Mouse (Mus musculus) forebrain, postnatal 0 days (tissue): ENCODE measurements at regions not wholly inside any gene's neighbourhood (a gene's known extent, or its start where the extent isn't known, plus 50 kb on each side); places are given as distances from the start of the nearest gene placed in this dataset.

Experiments
- ATAC-seq: fragments of 200-750 bp; cut with Nextera tagmentation; 2 replicates; pipeline ENCODE4 v1.8.0; 2017; ENCODE audit warnings: mild to moderate bottlenecking, moderate library complexity
- DNase-seq: peaks from one replicate; pipeline ENCODE4 v3.0.0-alpha.2; 2015
- H3K27ac ChIP-seq: fragments of 300-500 bp; sonication (generic); 2 replicates; pipeline ENCODE4 v1.5.1; 2014; ENCODE audit warnings: low read depth, mild to moderate bottlenecking, antibody characterized with exemption, low read length, moderate library complexity, mixed read lengths
- H3K27me3 ChIP-seq: fragments of 300-500 bp; sonication (generic); 2 replicates; pipeline ENCODE4 v1.6.1; 2014; ENCODE audit warnings: mild to moderate bottlenecking, low read length, mixed read lengths; ENCODE audit not compliant: insufficient read depth
- H3K36me3 ChIP-seq: fragments of 300-500 bp; sonication (generic); 2 replicates; pipeline ENCODE4 v1.6.1; 2014; ENCODE audit warnings: mild to moderate bottlenecking, moderate library complexity; ENCODE audit not compliant: insufficient read depth
- H3K4me1 ChIP-seq: fragments of 300-500 bp; sonication (generic); 2 replicates; pipeline ENCODE4 v1.6.1; 2014; ENCODE audit warnings: antibody characterized with exemption; ENCODE audit not compliant: insufficient read depth
- H3K4me2 ChIP-seq: fragments of 300-500 bp; sonication (generic); 2 replicates; pipeline ENCODE4 v1.6.1; 2014; ENCODE audit warnings: low read depth, mild to moderate bottlenecking, moderate library complexity
- H3K4me3 ChIP-seq: fragments of 300-500 bp; sonication (generic); 2 replicates; pipeline ENCODE4 v1.5.1; 2014; ENCODE audit warnings: low read depth, low read length, mixed read lengths
- H3K9ac ChIP-seq: fragments of 300-500 bp; sonication (generic); 2 replicates; pipeline ENCODE4 v1.6.1; 2014; ENCODE audit warnings: mild to moderate bottlenecking
- H3K9me3 ChIP-seq: fragments of 300-500 bp; sonication (generic); 2 replicates; pipeline ENCODE4 v1.6.1; 2016; ENCODE audit warnings: low read length
- CTCF ChIP-seq: sonication (generic); IDR thresholded peaks from 2 replicates; pipeline ENCODE4 v1.5.1; 2016; ENCODE audit warnings: antibody characterized with exemption, control low read depth, low read depth
- WGBS: fragments of 180-500 bp; shearing (Covaris S2); extraction: QIAGEN DNeasy Blood & Tissue Kit; methylation state at CpG from one replicate; pipeline ENCODE4 v1.1.7; 2014; 5-methylcytosine and 5-hydroxymethylcytosine counted together

DNA sequence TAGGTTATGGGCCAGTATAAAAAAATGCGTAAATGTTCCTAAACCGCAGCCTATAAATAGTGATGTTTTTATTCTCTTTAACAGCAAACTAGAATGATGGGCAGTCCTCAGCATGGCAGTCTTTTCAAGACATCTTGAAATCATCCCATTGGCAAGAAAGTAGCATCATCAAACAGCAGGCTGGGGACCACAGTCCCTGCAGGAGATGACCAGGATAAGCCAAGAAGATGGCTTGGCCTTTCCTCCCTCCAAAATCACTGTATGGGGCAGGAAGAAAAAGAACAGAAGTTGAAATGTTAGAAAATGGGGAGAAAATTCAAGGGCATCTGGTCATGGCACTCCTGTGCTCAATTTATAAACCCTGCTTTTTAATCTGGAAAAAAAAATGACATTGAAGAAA lies 93.0 kb upstream of the Plxna2 start:
- Histone ChIP-seq H3K4me1 (no peaks in the 10 kb centered on the region), H3K36me3 (no peaks in the 10 kb centered on the region), H3K4me3 (no peak overlapping the region), H3K27ac (no peak overlapping the region), H3K9ac (no peak overlapping the region), H3K9me3 (no peaks in the 10 kb centered on the region), H3K27me3 (no peaks in the 10 kb centered on the region), H3K4me2 (no peak overlapping the region)
- 96% methylated on average over 2 of the region's 2 CpGs for WGBS
- TF ChIP-seq CTCF: no peak
- ATAC-seq (no peak), DNase-seq (no peak)

DNA sequence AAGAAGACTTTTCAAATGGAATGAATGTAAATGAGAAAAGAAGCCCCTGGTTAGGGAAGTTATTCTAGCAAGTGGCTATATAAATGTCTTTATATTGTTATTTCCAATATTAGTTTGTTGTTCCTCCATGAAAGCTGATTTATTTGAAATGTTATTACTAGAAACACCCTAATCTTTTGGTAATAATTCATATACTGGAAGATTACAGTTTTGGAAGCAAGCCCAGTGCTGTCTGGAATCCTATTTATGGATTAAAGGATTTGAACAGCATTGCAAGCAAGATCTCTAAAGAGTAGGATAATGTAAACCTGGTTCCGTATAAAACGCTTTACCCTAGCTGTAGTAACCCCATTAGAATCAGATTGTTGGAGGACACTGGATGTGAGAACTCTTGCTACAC lies 96.8 kb upstream of the Plxna2 start:
- ATAC-seq (no peak), DNase-seq (no peak)
- TF ChIP-seq CTCF: no peak
- no peak overlapping the region for H3K27ac ChIP-seq
- no peaks in the 10 kb centered on the region for H3K4me1 ChIP-seq
- no peaks in the 10 kb centered on the region for H3K9me3 ChIP-seq
- 69% methylated on average over 2 of the region's 2 CpGs for WGBS
- H3K4me2 ChIP-seq: no peak overlapping the region
- no peaks in the 10 kb centered on the region for H3K36me3 ChIP-seq
- no peak overlapping the region for H3K9ac ChIP-seq
- H3K4me3 ChIP-seq: no peak overlapping the region
- H3K27me3 ChIP-seq: no peaks in the 10 kb centered on the region

DNA sequence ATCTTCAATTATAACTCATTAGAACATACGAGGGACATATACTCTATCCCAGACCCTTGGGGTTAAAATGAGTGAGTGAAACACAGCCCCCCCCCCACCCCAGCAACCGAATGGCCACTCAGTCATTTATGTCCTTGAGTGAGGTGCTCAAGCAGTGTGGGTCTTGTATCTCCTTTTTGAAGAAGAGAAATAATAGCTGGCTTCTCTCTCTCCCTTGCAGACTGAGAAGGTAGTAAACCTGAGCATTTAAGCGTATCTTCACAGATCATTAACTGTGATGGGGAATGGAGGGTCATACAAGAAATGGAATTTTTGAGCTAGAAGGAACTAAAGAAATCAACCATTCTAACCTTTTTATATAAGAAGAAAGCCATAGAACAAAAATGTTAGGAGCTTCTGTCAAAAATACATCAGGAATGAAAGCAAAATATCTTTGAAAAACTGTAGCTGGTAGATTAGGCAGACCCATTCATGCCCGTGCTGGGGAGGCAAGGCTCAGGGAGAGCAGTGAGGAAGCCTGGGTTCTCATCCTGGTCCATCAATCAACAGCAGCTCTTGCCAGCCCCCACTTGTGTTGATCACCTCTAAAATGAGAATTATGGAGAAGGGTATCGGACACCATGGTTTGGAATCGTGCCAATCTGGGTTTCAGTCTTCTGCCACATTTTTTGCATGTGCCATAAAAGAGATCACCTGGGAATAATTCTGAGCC lies 98.4 kb upstream of the Plxna2 start:
- WGBS: 77% methylated on average over 6 of the region's 6 CpGs
- ATAC-seq (no peak), DNase-seq (no peak)
- Histone ChIP-seq H3K27me3 (no peaks in the 10 kb centered on the region), H3K9me3 (no peaks in the 10 kb centered on the region), H3K4me1 (no peaks in the 10 kb centered on the region), H3K4me2 (no peak overlapping the region), H3K9ac (no peak overlapping the region), H3K27ac (no peak overlapping the region), H3K36me3 (no peaks in the 10 kb centered on the region), H3K4me3 (no peak overlapping the region)
- TF ChIP-seq CTCF: no peak

DNA sequence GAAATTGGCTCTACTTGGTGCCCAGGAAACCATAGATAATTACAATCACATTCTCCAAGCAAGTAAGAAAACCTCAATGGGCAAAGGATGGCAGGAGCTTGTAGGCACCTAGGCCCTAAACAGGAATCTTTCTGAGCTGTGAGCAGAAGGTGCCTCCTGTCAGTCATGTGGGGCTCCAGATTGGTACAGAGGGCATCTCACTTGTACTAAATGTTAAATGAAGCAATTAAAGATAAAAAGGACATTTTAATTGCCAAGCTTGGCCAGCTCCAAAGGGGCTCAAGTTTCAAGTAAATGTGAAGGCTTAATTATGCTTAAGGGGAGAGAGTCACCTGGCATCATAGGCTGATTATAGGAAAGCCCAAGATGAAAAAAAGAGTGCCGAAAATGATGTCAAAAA lies 101.9 kb upstream of the Plxna2 start:
- no peaks in the 10 kb centered on the region for H3K27me3 ChIP-seq
- DNase-seq (no peak), ATAC-seq (no peak)
- H3K36me3 ChIP-seq: no peaks in the 10 kb centered on the region
- H3K9ac ChIP-seq: no peak overlapping the region
- no peak overlapping the region for H3K4me2 ChIP-seq
- WGBS: 47% methylated on average over 1 of the region's 1 CpGs
- TF ChIP-seq CTCF: no peak
- no peaks in the 10 kb centered on the region for H3K9me3 ChIP-seq
- no peaks in the 10 kb centered on the region for H3K4me1 ChIP-seq
- no peak overlapping the region for H3K27ac ChIP-seq
- no peak overlapping the region for H3K4me3 ChIP-seq

DNA sequence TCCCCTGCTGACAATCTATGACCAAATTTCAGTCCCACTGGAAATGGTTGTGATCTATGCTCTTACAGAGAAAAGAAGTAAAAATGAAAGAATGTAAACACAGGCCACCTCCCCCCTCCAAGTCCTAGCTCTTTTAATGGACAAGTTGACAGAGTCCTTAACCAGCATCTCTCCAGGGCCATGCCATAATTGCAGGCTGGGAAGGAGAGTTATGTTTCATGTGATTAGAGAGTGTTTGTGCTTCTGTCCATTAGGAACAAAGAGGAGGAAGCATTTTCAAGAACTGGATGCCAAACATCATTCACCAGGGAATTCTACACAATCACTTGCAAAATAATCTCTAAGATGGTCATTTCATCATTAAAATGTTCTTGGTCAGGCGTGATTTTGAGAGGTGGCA lies 109.7 kb upstream of the Plxna2 start:
- Histone ChIP-seq H3K4me3 (no peak overlapping the region), H3K27me3 (no peaks in the 10 kb centered on the region), H3K9ac (no peak overlapping the region), H3K36me3 (no peaks in the 10 kb centered on the region), H3K9me3 (no peaks in the 10 kb centered on the region), H3K27ac (no peak overlapping the region), H3K4me2 (no peak overlapping the region), H3K4me1 (no peaks in the 10 kb centered on the region)
- DNase-seq (no peak), ATAC-seq (no peak)
- 76% methylated on average over 1 of the region's 1 CpGs for WGBS
- no peak for TF ChIP-seq CTCF

DNA sequence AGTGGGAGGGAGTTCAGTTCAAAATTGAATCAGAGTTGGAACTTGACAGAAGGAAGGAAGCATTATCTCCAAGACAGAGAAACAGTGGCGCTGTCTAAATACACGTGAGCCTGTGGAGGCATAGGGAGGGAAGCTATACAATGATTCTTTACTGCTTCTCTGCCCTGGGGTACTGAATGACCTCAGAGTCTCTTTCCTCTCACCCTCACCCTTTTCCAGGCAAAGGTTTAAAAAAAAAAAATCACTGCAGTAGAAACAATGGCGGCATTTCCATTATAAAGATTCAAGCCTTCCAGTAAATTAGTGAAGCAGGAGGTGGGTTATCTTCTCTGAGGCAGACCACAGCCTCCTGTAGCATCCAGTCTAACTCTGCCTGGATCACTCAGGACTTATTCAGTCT lies 112.2 kb upstream of the Plxna2 start:
- no peak for TF ChIP-seq CTCF
- H3K4me2 ChIP-seq: no peak overlapping the region
- DNase-seq (no peak), ATAC-seq (no peak)
- WGBS: 18% methylated on average over 3 of the region's 3 CpGs
- no peaks in the 10 kb centered on the region for H3K27me3 ChIP-seq
- no peak overlapping the region for H3K4me3 ChIP-seq
- H3K4me1 ChIP-seq: no peaks in the 10 kb centered on the region
- no peak overlapping the region for H3K9ac ChIP-seq
- H3K36me3 ChIP-seq: no peaks in the 10 kb centered on the region
- H3K27ac ChIP-seq: no peak overlapping the region
- no peaks in the 10 kb centered on the region for H3K9me3 ChIP-seq

DNA sequence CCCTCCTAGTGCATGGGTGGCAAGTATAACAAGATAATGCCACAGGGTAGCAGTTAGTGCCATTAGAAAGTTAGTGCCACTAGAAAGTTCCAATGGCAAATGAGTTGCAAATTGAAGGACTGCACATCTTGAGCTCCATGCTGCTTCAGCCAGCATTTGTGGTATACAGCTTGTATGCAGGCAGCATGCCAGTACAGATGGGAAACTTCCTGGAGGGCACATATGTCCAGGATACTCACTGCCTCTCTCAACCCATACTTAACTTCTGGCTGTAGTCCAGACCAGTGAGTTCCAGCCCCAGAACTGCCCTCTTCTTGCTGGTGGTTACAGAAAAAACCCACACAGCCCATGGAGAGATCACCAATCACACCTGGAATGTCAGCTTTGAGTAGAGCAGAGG lies 113.8 kb upstream of the Plxna2 start:
- no peaks in the 10 kb centered on the region for H3K4me1 ChIP-seq
- ATAC-seq (no peak), DNase-seq (peak; percentile 27)
- no peaks in the 10 kb centered on the region for H3K9me3 ChIP-seq
- no peak overlapping the region for H3K27ac ChIP-seq
- H3K9ac ChIP-seq: no peak overlapping the region
- H3K36me3 ChIP-seq: no peaks in the 10 kb centered on the region
- no peaks in the 10 kb centered on the region for H3K27me3 ChIP-seq
- no peak for TF ChIP-seq CTCF
- H3K4me2 ChIP-seq: no peak overlapping the region
- no peak overlapping the region for H3K4me3 ChIP-seq
